Mouse (Mus musculus) MEL (cell line): ENCODE measurements around the gene Rxfp4.

ENCODE experiments used
- CTCF ChIP-seq, 3 experiments: IDR thresholded peaks in 2 of 3; conservative IDR thresholded peaks in 1 of 3; 2 replicates each; pipeline ENCODE4 v1.5.1; 2011 to 2012; ENCODE audit warnings: low read length in 3 of 3, low read depth in 2 of 3, mild to moderate bottlenecking in 2 of 3, improper control_type of control experiment in 1 of 3, inconsistent platforms in 1 of 3, mixed read lengths in 1 of 3, moderate library complexity in 1 of 3; ENCODE audit not compliant: control insufficient read depth in 1 of 3, insufficient read depth in 1 of 3, poor library complexity in 1 of 3, severe bottlenecking in 1 of 3
- GABPA ChIP-seq: IDR thresholded peaks from 2 replicates; pipeline ENCODE4 v1.6.1; 2012; ENCODE audit warnings: low read depth, mild to moderate bottlenecking, inconsistent platforms, low read length, improper control_type of control experiment, moderate library complexity
- POLR2AphosphoS2 ChIP-seq: IDR thresholded peaks from 2 replicates; pipeline ENCODE4 v1.6.1; 2011; ENCODE audit warnings: low read length, improper control_type of control experiment

DNA sequence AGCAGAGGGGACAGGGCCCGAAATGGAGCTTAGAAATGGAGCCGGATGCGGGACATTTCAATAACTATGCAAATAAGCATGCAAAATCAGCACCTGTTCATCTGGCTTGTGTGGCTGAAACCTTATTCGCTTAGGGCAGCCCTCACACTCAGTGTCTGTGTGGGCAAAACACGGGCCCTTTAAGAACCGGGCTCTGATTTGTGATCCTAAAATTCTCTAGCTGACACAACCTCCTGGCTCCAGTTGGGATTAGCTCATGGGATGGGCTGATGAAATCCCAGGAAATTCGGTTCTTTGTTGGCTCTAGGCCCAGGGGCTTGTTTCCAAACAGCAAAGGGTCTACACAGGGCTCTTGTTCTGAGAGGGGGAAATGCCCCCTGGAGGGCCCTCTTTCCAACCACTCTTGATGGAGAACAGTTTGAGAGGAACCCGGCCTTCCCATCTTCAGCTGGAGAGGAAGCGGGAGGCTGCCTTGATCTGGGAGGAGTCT is 37.0 kb downstream of the Rxfp4 start:
- TF ChIP-seq CTCF (IDR thresholded peaks at IDR 0.05 in 2 of 3, conservative IDR thresholded peaks at IDR 0.05 in 1 of 3; ENCODE audit: control insufficient read depth in 1 of 3, insufficient read depth in 1 of 3, low read depth in 2 of 3, low read length in 3 of 3, poor library complexity in 1 of 3, severe bottlenecking in 1 of 3) (no peak), GABPA (no peak), POLR2AphosphoS2 (no peak)
